Mouse (Mus musculus) activated CD4-positive, CD25-positive, alpha-beta regulatory T cell, adult 4 months (primary cell): ENCODE results near the gene Rtn4rl1. TPM values are rescaled to one million over a fixed set of nuclear protein-coding genes. Genes with fewer than 3 reads are reported as not detected.
"Not testable (repeated sequence)": the region's sequence is repeated elsewhere in the genome, so short reads cannot be mapped to it uniquely, and the experiment has no call there.

ENCODE experiments used
- ATAC-seq: one replicate; pipeline ENCODE4 v1.8.0; 2017
- polyA plus RNA-seq, 2 experiments: library from polyadenylated mRNA; unstranded; fragments of 100-300 nt; shearing (Covaris generic); gene quantifications; one replicate each; pipeline ENCODE4 v1.2.1; 2017

Rtn4rl1 gene
- polyA plus RNA-seq, 2 experiments from 2014 or later: 1.6 to 1.8 TPM

GRCm38 (mm10) chr11:75279342-75280065 lies 85.9 kb downstream of the Rtn4rl1 start:
- ATAC-seq: peak; percentile 38

- ATAC-seq: no peak
These were observed 86.5 kb downstream of the Rtn4rl1 start for GRCm38 (mm10) chr11:75280066-75280410.

GRCm38 (mm10) chr11:75280435-75281001 lies 86.9 kb downstream of the Rtn4rl1 start:
- ATAC-seq: no peak

GRCm38 (mm10) chr11:75281380-75282256 lies 88.0 kb downstream of the Rtn4rl1 start:
- ATAC-seq: no peak

GRCm38 (mm10) chr11:75282496-75283120 lies 89.0 kb downstream of the Rtn4rl1 start:
- ATAC-seq: peak; percentile 75

- ATAC-seq: not testable (repeated sequence)
These were observed 90.2 kb downstream of the Rtn4rl1 start for GRCm38 (mm10) chr11:75283784-75284183.

GRCm38 (mm10) chr11:75285893-75286467 lies 92.4 kb downstream of the Rtn4rl1 start:
- no peak for ATAC-seq

- ATAC-seq: no peak
These were observed 93.3 kb downstream of the Rtn4rl1 start for GRCm38 (mm10) chr11:75286868-75287267.

GRCm38 (mm10) chr11:75287940-75288339 lies 94.4 kb downstream of the Rtn4rl1 start:
- ATAC-seq: no peak

- no peak for ATAC-seq
These were observed 94.9 kb downstream of the Rtn4rl1 start for GRCm38 (mm10) chr11:75288517-75288916.

GRCm38 (mm10) chr11:75289120-75289519 lies 95.5 kb downstream of the Rtn4rl1 start:
- ATAC-seq: no peak

GRCm38 (mm10) chr11:75290566-75291271 lies 97.1 kb downstream of the Rtn4rl1 start:
- peak; percentile 52 for ATAC-seq

GRCm38 (mm10) chr11:75291389-75292215 lies 98.0 kb downstream of the Rtn4rl1 start:
- no peak for ATAC-seq

- ATAC-seq: no peak
These were observed 98.7 kb downstream of the Rtn4rl1 start for GRCm38 (mm10) chr11:75292281-75292680.

- ATAC-seq: no peak
These were observed 100.3 kb downstream of the Rtn4rl1 start for GRCm38 (mm10) chr11:75293852-75294361.

- ATAC-seq: no peak
These were observed 101.3 kb downstream of the Rtn4rl1 start for GRCm38 (mm10) chr11:75294862-75295261.

- not testable (repeated sequence) for ATAC-seq
These were observed 102.0 kb downstream of the Rtn4rl1 start for GRCm38 (mm10) chr11:75295534-75295933.

- no peak for ATAC-seq
These were observed 102.9 kb downstream of the Rtn4rl1 start for GRCm38 (mm10) chr11:75296406-75297005.

- no peak for ATAC-seq
These were observed 104.0 kb downstream of the Rtn4rl1 start for GRCm38 (mm10) chr11:75297631-75298030.

GRCm38 (mm10) chr11:75298491-75298890 lies 104.9 kb downstream of the Rtn4rl1 start:
- ATAC-seq: no peak
